Mouse (Mus musculus) heart, embryonic 16.5 days (tissue): ENCODE measurements around the gene Ywhaq. TPM values are rescaled to one million over a fixed set of nuclear protein-coding genes. Genes with fewer than 3 reads are reported as not detected.
A peak's percentile ranks its signal among the peaks of the same experiment; 100 is the strongest.

ENCODE experiments used
- ATAC-seq: fragments of 200-750 bp; cut with Nextera tagmentation; replicated peaks from 2 replicates; pipeline ENCODE4 v1.8.0; 2017; ENCODE audit warnings: moderate number of reproducible peaks; ENCODE audit not compliant: insufficient read depth, low FRiP score; ENCODE audit errors: extremely low read depth
- H3K27ac ChIP-seq: fragments of 300-500 bp; sonication (generic); 2 replicates; pipeline ENCODE4 v1.5.1; 2014; ENCODE audit warnings: mild to moderate bottlenecking, low read length, control low read depth, moderate library complexity
- H3K27me3 ChIP-seq: fragments of 300-500 bp; sonication (generic); 2 replicates; pipeline ENCODE4 v1.6.1; 2014; ENCODE audit warnings: low read length, mixed read lengths; ENCODE audit not compliant: control insufficient read depth, insufficient read depth
- H3K36me3 ChIP-seq: fragments of 300-500 bp; sonication (generic); 2 replicates; pipeline ENCODE4 v1.6.1; 2014; ENCODE audit not compliant: control insufficient read depth, insufficient read depth
- H3K4me1 ChIP-seq: fragments of 300-500 bp; sonication (generic); 2 replicates; pipeline ENCODE4 v1.6.1; 2014; ENCODE audit warnings: low read length, mixed read lengths; ENCODE audit not compliant: control insufficient read depth, insufficient read depth
- H3K4me2 ChIP-seq: fragments of 300-500 bp; sonication (generic); 2 replicates; pipeline ENCODE4 v1.6.1; 2014; ENCODE audit warnings: low read depth, mild to moderate bottlenecking, control low read depth, low read length
- H3K4me3 ChIP-seq: fragments of 300-500 bp; sonication (generic); 2 replicates; pipeline ENCODE4 v1.5.1; 2014; ENCODE audit warnings: mild to moderate bottlenecking, control low read depth, low read length
- H3K9ac ChIP-seq: fragments of 300-500 bp; sonication (generic); 2 replicates; pipeline ENCODE4 v1.6.1; 2014; ENCODE audit warnings: low read length, control low read depth
- H3K9me3 ChIP-seq: fragments of 300-500 bp; sonication (generic); replicated peaks from 2 replicates; pipeline ENCODE4 v1.6.1; 2016; ENCODE audit warnings: low read length; ENCODE audit not compliant: control insufficient read depth
- WGBS: fragments of 180-500 bp; shearing (Covaris S2); extraction: QIAGEN DNeasy Blood & Tissue Kit; methylation state at CpG from one replicate; pipeline ENCODE4 v1.1.7; 2014; 5-methylcytosine and 5-hydroxymethylcytosine counted together
- polyA plus RNA-seq: library from polyadenylated mRNA; unstranded; fragments of >200 nt; fragmentation: Nextera tagmentation; extraction: Ambion mirVana; gene quantifications from 2 replicates; pipeline ENCODE4 v1.2.1, GENCODE M21; 2015

Gene Ywhaq
- polyA plus RNA-seq, 1 experiment from 2014 or later: 357 TPM

GRCm38 (mm10) chr12:21375376-21376157 is 41.9 kb downstream of the Ywhaq start:
- Histone ChIP-seq H3K36me3 (no peaks in the 10 kb centered on the region), H3K27me3 (no peaks in the 10 kb centered on the region), H3K9ac (no peak overlapping the region), H3K4me2 (no peak overlapping the region), H3K27ac (no peak overlapping the region), H3K4me1 (peaks cover 6% of the 10 kb centered on the region), H3K4me3 (no peak overlapping the region), H3K9me3 (no peaks in the 10 kb centered on the region)
- WGBS: 25% methylated on average over 3 of the region's 3 CpGs
- no peak for ATAC-seq

GRCm38 (mm10) chr12:21373820-21374475 is 43.5 kb downstream of the Ywhaq start:
- no peak; the same call in 1 of the 2 replicates for ATAC-seq
- Histone ChIP-seq H3K9me3 (no peaks in the 10 kb centered on the region), H3K4me3 (peak overlapping the region; percentile 87), H3K27ac (peak overlapping the region; percentile 94), H3K27me3 (no peaks in the 10 kb centered on the region), H3K36me3 (no peaks in the 10 kb centered on the region), H3K4me1 (peaks cover 5% of the 10 kb centered on the region), H3K9ac (peak overlapping the region; percentile 92), H3K4me2 (peak overlapping the region; percentile 85)
- WGBS: 2% methylated on average over 24 of the region's 24 CpGs

- WGBS: 0% methylated on average over 55 of the region's 55 CpGs
- H3K4me1 ChIP-seq: peaks cover 5% of the 10 kb centered on the region
- no peaks in the 10 kb centered on the region for H3K36me3 ChIP-seq
- H3K9me3 ChIP-seq: no peaks in the 10 kb centered on the region
- no peaks in the 10 kb centered on the region for H3K27me3 ChIP-seq
- peak within 1 kb of the TSS; percentile 92 for H3K9ac ChIP-seq
- peak within 1 kb of the TSS; percentile 94 for H3K27ac ChIP-seq
- H3K4me3 ChIP-seq: peak within 1 kb of the TSS; percentile 87
- H3K4me2 ChIP-seq: peak within 1 kb of the TSS; percentile 93
- peak; percentile 99 for ATAC-seq
Observed at GRCm38 (mm10) chr12:21373100-21373819, 44.2 kb downstream of the Ywhaq start, which contains the start of gene Adam17. Gene Adam17 (minus strand): TSS chr12:21373632.

GRCm38 (mm10) chr12:21370035-21370611 is 47.3 kb downstream of the Ywhaq start:
- Histone ChIP-seq H3K4me1 (peaks cover 5% of the 10 kb centered on the region), H3K4me2 (no peak overlapping the region), H3K27ac (no peak overlapping the region), H3K9me3 (no peaks in the 10 kb centered on the region), H3K36me3 (no peaks in the 10 kb centered on the region), H3K9ac (no peak overlapping the region), H3K4me3 (no peak overlapping the region), H3K27me3 (no peaks in the 10 kb centered on the region)
- WGBS: 92% methylated on average over 1 of the region's 1 CpGs
- ATAC-seq: no peak

GRCm38 (mm10) chr12:21369087-21369410 is 48.4 kb downstream of the Ywhaq start:
- Histone ChIP-seq H3K4me3 (no peak overlapping the region), H3K36me3 (no peaks in the 10 kb centered on the region; the same call in 1 of the 2 replicates), H3K4me2 (no peak overlapping the region), H3K27ac (no peak overlapping the region), H3K9ac (no peak overlapping the region), H3K4me1 (peaks cover 5% of the 10 kb centered on the region), H3K9me3 (no peaks in the 10 kb centered on the region), H3K27me3 (no peaks in the 10 kb centered on the region)
- ATAC-seq: no peak
- WGBS: 83% methylated on average over 5 of the region's 5 CpGs

- Histone ChIP-seq H3K4me2 (no peak overlapping the region), H3K27ac (no peak overlapping the region), H3K9me3 (no peaks in the 10 kb centered on the region), H3K4me3 (no peak overlapping the region), H3K9ac (no peak overlapping the region), H3K27me3 (no peaks in the 10 kb centered on the region), H3K36me3 (no peaks in the 10 kb centered on the region; the same call in 1 of the 2 replicates), H3K4me1 (peaks cover 5% of the 10 kb centered on the region)
- 82% methylated on average over 9 of the region's 9 CpGs for WGBS
- no peak for ATAC-seq
Observed at GRCm38 (mm10) chr12:21368376-21369086, 48.9 kb downstream of the Ywhaq start.

- ATAC-seq: no peak
- peaks cover 3% of the 10 kb centered on the region for H3K36me3 ChIP-seq
- no peak overlapping the region for H3K9ac ChIP-seq
- 72% methylated on average over 10 of the region's 10 CpGs for WGBS
- no peak overlapping the region for H3K4me3 ChIP-seq
- H3K4me1 ChIP-seq: no peaks in the 10 kb centered on the region
- no peak overlapping the region for H3K4me2 ChIP-seq
- no peaks in the 10 kb centered on the region for H3K27me3 ChIP-seq
- H3K27ac ChIP-seq: no peak overlapping the region
- no peaks in the 10 kb centered on the region for H3K9me3 ChIP-seq
Observed at GRCm38 (mm10) chr12:21364624-21365435, 52.6 kb downstream of the Ywhaq start.

GRCm38 (mm10) chr12:21363195-21363594 is 54.2 kb downstream of the Ywhaq start:
- 85% methylated on average over 3 of the region's 3 CpGs for WGBS
- H3K27ac ChIP-seq: no peak overlapping the region
- no peak overlapping the region for H3K4me3 ChIP-seq
- no peak for ATAC-seq
- no peaks in the 10 kb centered on the region for H3K27me3 ChIP-seq
- H3K9ac ChIP-seq: no peak overlapping the region
- peaks cover 3% of the 10 kb centered on the region for H3K36me3 ChIP-seq
- no peaks in the 10 kb centered on the region for H3K4me1 ChIP-seq
- no peaks in the 10 kb centered on the region for H3K9me3 ChIP-seq
- no peak overlapping the region for H3K4me2 ChIP-seq
